Mouse (Mus musculus): Measurements from ENCODE around the gene Gm17093. TPM values are rescaled to one million over a fixed set of nuclear protein-coding genes. Genes with fewer than 3 reads are reported as not detected.
"Not testable (repeated sequence)": the region's sequence is repeated elsewhere in the genome, so short reads cannot be mapped to it uniquely, and the experiment has no call there.

Gm17093 gene
- total RNA-seq (2021) = not detected
- long read RNA-seq, experiment 1 = 0 reads
- long read RNA-seq, experiment 2 = 0 reads

- not testable (repeated sequence) for H3K27ac ChIP-seq; H3K4me3 ChIP-seq; DNase-seq (ENCODE audit: low spot score in 2 of 2)
Observed at GRCm38 (mm10) chr14:44517976-44518375, at the start of gene Gm17093. Gm17093 (plus strand) TSS chr14:44518276.

- H3K4me3 ChIP-seq; DNase-seq (ENCODE audit: low spot score in 2 of 2); H3K27ac ChIP-seq: not testable (repeated sequence)
Observed at GRCm38 (mm10) chr14:44492163-44492562, 25.9 kb upstream of the Gm17093 start, which contains the start of gene BC061237. BC061237 (plus strand) TSS chr14:44492463.

GRCm38 (mm10) chr14:44547961-44548360 is 29.9 kb downstream of the Gm17093 start:
- not testable (repeated sequence) for H3K27ac ChIP-seq; H3K4me3 ChIP-seq; DNase-seq (ENCODE audit: low spot score in 2 of 2)

Other genes with a start within 250 kb of the Gm17093 start
- gene Gm8220, start 232.7 kb upstream of the Gm17093 start, total RNA-seq (2021) = not detected
- not detected for gene Gm5930, start 179.7 kb upstream of the Gm17093 start, total RNA-seq (2021)
- gene Gm8229, start 152.9 kb upstream of the Gm17093 start, total RNA-seq (2021) = not detected
- not detected for gene Gm3371, start 107.6 kb upstream of the Gm17093 start, total RNA-seq (2021)
- not detected for gene Gm8232, start 84.6 kb upstream of the Gm17093 start, total RNA-seq (2021)
- gene BC061237, start 25.8 kb upstream of the Gm17093 start, total RNA-seq (2021) = not detected
- not detected for gene Gm8247, start 64.9 kb downstream of the Gm17093 start, total RNA-seq (2021)
- not detected for gene Gm5624, start 109.7 kb downstream of the Gm17093 start, total RNA-seq (2021)
- not detected for gene Gm8257, start 188.2 kb downstream of the Gm17093 start, total RNA-seq (2021)
- not detected for gene Gm8267, start 232.1 kb downstream of the Gm17093 start, total RNA-seq (2021)

Measured in layer of hippocampus, adult 2 months (tissue).